Mouse (Mus musculus) lung, adult 2 months (tissue): ENCODE results near the gene Tirap.

Experiments used
- CTCF ChIP-seq: fragments of 200-500 bp; IDR thresholded peaks from 2 replicates; pipeline ENCODE4 v1.5.1; 2011; ENCODE audit warnings: mild to moderate bottlenecking, low read length, control low read depth; ENCODE audit not compliant: insufficient read depth
- POLR2A ChIP-seq: fragments of 200-500 bp; IDR thresholded peaks from 2 replicates; pipeline ENCODE4 v1.6.1; 2011; ENCODE audit warnings: low read depth, mild to moderate bottlenecking, control low read depth, low read length, borderline replicate concordance; ENCODE audit errors: extremely low read depth

DNA sequence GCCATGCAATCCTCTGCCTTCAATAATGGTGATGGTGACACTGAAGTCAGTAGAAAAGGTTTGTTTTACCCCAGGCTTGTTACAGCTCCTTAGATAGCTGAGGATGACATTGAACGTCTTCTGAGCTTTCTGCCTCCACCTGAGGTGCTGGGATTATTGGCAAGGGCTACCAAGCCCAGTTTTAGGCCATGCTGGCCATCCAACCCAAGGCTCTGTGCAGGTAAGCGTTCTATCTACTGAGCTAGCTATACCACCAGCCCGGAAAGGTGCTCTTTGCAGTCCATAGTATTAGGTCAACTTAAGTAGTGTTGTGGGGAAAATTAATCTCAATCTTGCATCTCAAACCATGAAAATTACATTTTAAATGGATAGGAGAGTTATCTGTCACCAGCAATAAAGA lies 2.5 kb downstream of the Tirap start:
- TF ChIP-seq CTCF (no peak), POLR2A (no peak)
